Mouse (Mus musculus): ENCODE data around the gene Samhd1. TPM values are rescaled to one million over a fixed set of nuclear protein-coding genes. Genes with fewer than 3 reads are reported as not detected.

Gene Samhd1
- polyA plus RNA-seq, 1 experiment from 2014 or later, result 12.6 TPM

DNA sequence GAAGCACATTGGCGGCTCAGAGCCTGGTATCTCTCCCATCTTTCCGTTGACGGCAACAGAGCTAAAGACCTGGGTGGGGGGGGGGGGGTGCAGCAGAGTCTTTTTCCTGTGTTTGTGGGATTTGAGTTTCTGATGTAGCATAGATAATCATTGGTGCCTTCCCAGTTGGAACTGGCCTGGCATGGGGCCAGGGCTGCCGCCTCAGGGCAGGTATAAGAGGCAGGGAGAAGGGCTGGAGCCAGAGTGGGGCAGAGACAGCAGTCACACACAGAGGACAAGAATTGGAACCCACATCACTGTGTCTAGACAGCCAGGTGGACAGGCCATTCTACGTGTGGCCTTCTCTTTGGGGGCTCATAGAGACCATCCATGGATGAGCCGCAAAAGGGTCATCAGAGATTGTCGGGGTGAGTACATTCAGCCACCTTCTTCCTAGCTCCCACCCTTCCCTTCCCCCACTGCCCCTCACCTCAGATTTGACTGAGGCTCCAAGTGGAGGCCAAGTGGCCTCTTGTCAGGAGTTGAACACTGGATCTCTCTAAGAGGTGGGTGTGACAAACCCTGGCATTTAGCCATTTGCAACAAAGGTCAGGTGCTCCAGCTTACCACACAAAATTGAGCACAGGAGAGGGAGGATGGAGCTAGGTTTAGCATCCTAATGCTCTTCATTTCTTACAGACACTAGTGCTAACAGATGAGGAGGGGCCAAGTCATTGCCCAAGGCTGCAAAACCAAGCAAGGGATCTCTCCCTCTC is 50.1 kb downstream of the Samhd1 start:
- no peak overlapping the region for H3K9ac ChIP-seq (replicated peaks)
- no peaks in the 10 kb centered on the region for H3K27me3 ChIP-seq
- WGBS, result 84% methylated on average over 7 of the region's 7 CpGs
- H3K9me3 ChIP-seq, result no peaks in the 10 kb centered on the region
- H3K27ac ChIP-seq (replicated peaks), result no peak overlapping the region
- no peak for ATAC-seq (replicated peaks)
- no peak overlapping the region for H3K4me3 ChIP-seq
- H3K4me1 ChIP-seq, result peaks cover under 1% of the 10 kb centered on the region; the same call in 1 of the 2 replicates
- no peak overlapping the region for H3K4me2 ChIP-seq (replicated peaks)
- H3K36me3 ChIP-seq, result no peaks in the 10 kb centered on the region

DNA sequence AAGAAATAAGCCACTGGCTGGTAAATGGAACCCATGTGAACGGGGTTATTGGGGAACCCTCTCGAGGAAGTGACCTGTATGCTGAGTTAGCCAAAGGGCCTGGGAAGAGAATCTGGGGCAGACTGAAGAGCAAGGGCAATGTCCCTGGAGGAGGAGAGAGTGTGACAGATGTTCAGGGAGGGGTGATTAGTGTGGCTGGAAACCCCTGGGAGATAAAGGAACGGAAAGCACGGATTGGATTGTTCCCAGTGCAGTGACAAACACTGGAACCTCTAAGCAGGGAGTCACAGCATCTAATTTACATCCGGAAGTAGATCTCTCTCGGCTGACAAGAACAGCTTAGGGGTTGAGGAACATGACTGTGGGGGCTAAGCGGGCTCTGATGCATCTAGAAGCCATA is 53.1 kb downstream of the Samhd1 start:
- Histone ChIP-seq H3K9me3 (no peaks in the 10 kb centered on the region), H3K4me1 (peaks cover 12% of the 10 kb centered on the region), H3K4me2 (replicated peaks) (no peak overlapping the region), H3K27me3 (no peaks in the 10 kb centered on the region), H3K4me3 (no peak overlapping the region), H3K36me3 (no peaks in the 10 kb centered on the region), H3K27ac (replicated peaks) (no peak overlapping the region), H3K9ac (replicated peaks) (no peak overlapping the region)
- no peak for ATAC-seq (replicated peaks)
- 37% methylated on average over 7 of the region's 7 CpGs for WGBS

DNA sequence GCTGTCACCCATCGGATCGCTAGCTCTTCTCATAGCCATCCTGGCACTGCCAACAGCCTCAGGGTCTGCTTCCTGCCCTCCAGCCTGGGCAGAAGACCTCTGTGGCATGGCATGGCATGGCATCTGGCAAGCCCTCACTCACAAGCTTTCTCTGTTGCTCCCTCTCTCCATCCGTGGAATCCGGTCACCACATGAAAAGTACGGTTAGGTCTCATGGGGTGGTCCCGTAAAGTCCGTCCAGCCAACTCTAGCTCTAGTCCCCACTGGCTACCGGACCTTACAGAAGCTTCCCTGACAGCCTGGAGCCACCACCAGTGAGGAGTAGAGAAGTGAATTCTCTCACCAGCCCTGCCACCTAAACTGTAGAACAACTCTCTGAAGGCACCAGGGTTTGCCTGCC is 53.7 kb downstream of the Samhd1 start:
- no peak overlapping the region for H3K9ac ChIP-seq (replicated peaks)
- peaks cover 18% of the 10 kb centered on the region for H3K4me1 ChIP-seq
- no peaks in the 10 kb centered on the region for H3K9me3 ChIP-seq
- H3K36me3 ChIP-seq, result no peaks in the 10 kb centered on the region
- 93% methylated on average over 8 of the region's 8 CpGs for WGBS
- no peak overlapping the region for H3K4me2 ChIP-seq (replicated peaks)
- H3K4me3 ChIP-seq, result no peak overlapping the region
- H3K27ac ChIP-seq (replicated peaks), result no peak overlapping the region
- H3K27me3 ChIP-seq, result no peaks in the 10 kb centered on the region
- no peak for ATAC-seq (replicated peaks)

DNA sequence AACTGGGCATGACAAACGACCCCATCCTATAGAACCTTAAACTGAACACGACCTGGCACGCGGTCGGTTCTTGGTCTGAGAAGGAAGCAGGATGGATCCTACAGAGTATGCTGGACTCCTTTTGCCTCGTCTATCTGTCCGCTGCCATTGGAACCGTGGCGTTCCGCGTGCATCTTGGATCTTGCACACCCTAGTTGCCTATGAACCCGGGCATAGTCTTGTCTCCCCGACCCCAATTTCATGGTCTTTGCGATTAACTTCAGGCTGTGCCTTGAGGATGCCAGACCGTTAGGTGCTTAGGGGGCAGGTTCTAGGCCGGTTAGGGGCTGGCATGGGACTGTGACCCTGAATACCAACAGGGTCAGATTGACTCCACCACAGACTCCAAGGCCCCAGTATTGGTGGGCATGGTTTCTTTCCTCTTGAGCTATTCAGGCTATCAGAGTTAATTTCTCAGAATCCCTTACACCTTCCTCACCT is 55.3 kb downstream of the Samhd1 start:
- no peaks in the 10 kb centered on the region for H3K36me3 ChIP-seq
- H3K9ac ChIP-seq (replicated peaks), result peak overlapping the region; percentile 85
- no peaks in the 10 kb centered on the region for H3K9me3 ChIP-seq
- H3K4me3 ChIP-seq, result peak overlapping the region; percentile 68
- peaks cover 34% of the 10 kb centered on the region for H3K4me1 ChIP-seq
- H3K27ac ChIP-seq (replicated peaks), result peak overlapping the region; percentile 99
- WGBS, result 9% methylated on average over 16 of the region's 16 CpGs
- ATAC-seq (replicated peaks), result no peak
- no peaks in the 10 kb centered on the region for H3K27me3 ChIP-seq
- H3K4me2 ChIP-seq (replicated peaks), result peak overlapping the region; percentile 92

DNA sequence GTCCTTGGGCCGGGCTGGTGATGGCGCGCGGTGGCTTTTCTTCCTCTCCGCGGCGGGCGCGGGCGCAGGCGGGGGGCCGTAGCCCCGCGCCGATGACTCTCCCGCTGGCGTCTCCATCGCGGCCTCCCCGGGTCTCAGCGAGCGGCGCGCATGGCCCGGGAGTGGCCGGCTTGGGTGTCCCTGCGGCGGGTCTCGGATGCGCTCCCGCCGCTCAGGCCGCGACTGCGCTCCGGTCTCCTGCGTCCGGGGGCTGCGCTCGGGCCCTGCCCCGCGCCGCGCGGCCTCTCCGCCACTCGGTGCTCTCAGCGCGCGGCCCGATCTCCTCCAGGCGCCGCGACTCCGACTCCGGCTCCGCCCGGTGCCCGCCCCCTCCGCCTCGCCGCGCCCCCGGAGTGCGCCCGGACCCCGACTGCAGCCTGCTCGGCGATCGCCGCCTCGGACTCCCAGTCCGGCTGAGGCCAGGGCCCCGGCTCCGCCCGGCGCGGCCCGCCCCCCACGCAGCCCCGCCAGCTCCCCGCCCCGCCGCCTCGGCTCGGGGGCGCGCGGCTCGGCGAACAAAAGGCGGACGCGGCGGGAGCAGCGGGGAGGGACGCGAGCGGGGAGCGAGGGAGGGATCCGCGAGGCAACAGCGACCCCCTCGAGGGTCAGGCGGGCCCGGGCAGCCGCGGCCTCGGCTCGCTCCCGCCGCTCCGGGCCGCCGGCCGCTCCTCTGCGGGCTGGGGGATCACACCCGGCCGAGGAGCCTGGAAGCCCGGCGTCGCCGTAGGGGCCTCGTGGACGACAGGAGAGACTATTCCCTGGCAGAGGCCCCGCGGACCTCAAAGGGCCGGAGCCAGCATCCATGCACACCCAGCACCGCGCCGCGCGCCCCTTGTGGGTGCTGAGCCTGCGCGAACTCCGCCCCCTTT is 56.0 kb downstream of the Samhd1 start, which contains the start of gene Soga1:
Soga1 (minus strand) TSS at position 462 of the 908 bp plus-strand sequence.
- H3K4me1 ChIP-seq, result peaks cover 41% of the 10 kb centered on the region

DNA sequence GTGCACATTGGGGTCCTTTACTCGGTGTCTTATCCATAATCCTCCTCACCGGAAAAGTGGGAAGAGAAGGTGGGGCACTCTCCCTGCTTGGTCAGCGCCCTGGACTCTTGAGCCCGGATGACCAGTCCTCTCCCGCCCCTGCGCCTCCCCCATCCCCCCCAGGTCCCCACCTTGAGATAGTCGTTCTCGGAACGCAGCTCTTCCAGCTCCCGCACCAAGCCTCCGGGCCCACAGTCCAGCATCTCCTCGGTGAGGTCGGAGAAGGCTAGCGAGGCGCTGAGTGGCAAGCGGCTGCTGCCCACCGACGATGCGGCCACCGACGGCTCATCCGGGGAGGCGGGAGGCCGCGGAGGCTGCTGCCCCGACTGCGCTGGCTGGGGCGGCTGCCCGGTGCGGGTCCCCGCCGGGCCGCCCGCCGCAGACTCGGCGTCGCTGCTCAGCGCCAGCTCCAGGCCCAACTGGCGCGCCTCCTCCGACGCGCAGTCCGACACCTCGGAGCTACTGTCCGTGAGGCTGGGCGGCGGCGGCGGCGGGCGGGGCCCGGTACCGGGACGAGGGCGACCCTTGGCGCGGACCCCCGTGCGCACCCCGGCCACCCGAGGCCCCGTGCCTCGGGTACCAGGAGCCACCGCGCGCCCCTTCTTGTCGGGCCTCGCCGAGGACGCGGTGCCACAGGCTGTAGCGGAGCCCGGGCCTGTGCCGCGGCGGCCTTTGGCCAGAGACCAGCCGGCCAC is 56.8 kb downstream of the Samhd1 start:
- H3K27me3 ChIP-seq, result no peaks in the 10 kb centered on the region
- ATAC-seq (replicated peaks), result peak; percentile 23; the same call in 1 of the 2 replicates
- H3K9me3 ChIP-seq, result no peaks in the 10 kb centered on the region
- H3K4me3 ChIP-seq, result peak overlapping the region; percentile 68
- H3K4me1 ChIP-seq, result peaks cover 49% of the 10 kb centered on the region
- peak overlapping the region; percentile 85 for H3K9ac ChIP-seq (replicated peaks)
- H3K27ac ChIP-seq (replicated peaks), result peak overlapping the region; percentile 99
- H3K36me3 ChIP-seq, result no peaks in the 10 kb centered on the region
- H3K4me2 ChIP-seq (replicated peaks), result peak overlapping the region; percentile 92
- WGBS, result under 1% methylated on average over 68 of the region's 79 CpGs

More for the DNA sequence above, 56.0 kb downstream of the Samhd1 start, which contains the start of gene Soga1:
- Histone ChIP-seq H3K4me3 (peak within 1 kb of the TSS; percentile 68), H3K9me3 (no peaks in the 10 kb centered on the region), H3K9ac (replicated peaks) (peak within 1 kb of the TSS; percentile 85), H3K27ac (replicated peaks) (peak within 1 kb of the TSS; percentile 99), H3K4me2 (replicated peaks) (peak within 1 kb of the TSS; percentile 92), H3K36me3 (no peaks in the 10 kb centered on the region), H3K27me3 (no peaks in the 10 kb centered on the region)
- WGBS, result under 1% methylated on average over 118 of the region's 136 CpGs
- ATAC-seq (replicated peaks), result peak; percentile 84

DNA sequence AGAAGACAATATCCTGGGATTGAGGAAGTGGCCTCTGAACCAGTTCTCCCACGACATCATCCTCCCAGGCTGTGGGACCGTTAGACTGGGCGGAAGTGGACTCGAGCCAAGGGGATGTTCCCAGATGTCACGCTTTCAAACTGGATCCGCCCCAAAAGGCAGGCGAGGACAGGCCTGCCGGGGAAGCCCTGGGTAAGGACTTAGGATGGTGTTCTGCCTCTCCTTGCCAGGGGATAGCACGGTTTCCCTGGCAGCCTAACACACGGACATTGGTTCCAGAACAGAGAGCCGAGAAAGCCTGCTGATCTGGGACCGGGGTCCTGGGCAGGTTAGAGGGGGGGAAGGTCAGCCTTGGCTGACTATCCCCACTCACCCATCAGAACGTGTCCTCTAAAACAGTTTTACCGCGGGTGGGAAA is 57.4 kb downstream of the Samhd1 start:
- ATAC-seq (replicated peaks), result no peak
- 0% methylated on average over 15 of the region's 15 CpGs for WGBS
- Histone ChIP-seq H3K27me3 (no peaks in the 10 kb centered on the region), H3K27ac (replicated peaks) (peak overlapping the region; percentile 99), H3K9ac (replicated peaks) (peak overlapping the region; percentile 85), H3K4me1 (peaks cover 55% of the 10 kb centered on the region), H3K4me2 (replicated peaks) (peak overlapping the region; percentile 92), H3K36me3 (peaks cover 6% of the 10 kb centered on the region), H3K4me3 (peak overlapping the region; percentile 68), H3K9me3 (no peaks in the 10 kb centered on the region)

DNA sequence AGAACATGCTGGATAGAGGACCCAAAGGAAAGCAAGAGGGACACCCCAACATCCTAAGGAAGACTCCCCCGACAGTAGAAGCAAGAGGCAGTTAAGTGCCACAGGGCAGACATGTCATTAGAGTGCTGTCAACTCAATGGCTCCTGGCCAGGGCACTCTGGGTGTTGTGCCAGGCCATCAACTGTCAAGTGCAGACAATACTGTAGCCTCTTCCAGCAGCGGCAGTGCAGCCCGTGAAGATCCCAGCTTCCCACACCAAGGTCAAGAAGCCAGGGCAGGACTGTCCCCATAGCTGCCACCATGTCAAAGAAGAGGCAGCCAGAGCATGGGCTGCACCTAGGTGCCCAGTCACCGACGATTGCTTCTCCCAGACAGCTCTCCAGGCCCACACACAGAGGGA is 57.9 kb downstream of the Samhd1 start:
- H3K27ac ChIP-seq (replicated peaks), result peak overlapping the region; percentile 99
- H3K4me2 ChIP-seq (replicated peaks), result peak overlapping the region; percentile 92
- no peaks in the 10 kb centered on the region for H3K27me3 ChIP-seq
- H3K36me3 ChIP-seq, result peaks cover 8% of the 10 kb centered on the region
- ATAC-seq (replicated peaks), result no peak
- H3K9ac ChIP-seq (replicated peaks), result peak overlapping the region; percentile 85
- H3K4me1 ChIP-seq, result peaks cover 60% of the 10 kb centered on the region
- peak overlapping the region; percentile 68 for H3K4me3 ChIP-seq
- WGBS, result 4% methylated on average over 5 of the region's 5 CpGs
- H3K9me3 ChIP-seq, result no peaks in the 10 kb centered on the region

DNA sequence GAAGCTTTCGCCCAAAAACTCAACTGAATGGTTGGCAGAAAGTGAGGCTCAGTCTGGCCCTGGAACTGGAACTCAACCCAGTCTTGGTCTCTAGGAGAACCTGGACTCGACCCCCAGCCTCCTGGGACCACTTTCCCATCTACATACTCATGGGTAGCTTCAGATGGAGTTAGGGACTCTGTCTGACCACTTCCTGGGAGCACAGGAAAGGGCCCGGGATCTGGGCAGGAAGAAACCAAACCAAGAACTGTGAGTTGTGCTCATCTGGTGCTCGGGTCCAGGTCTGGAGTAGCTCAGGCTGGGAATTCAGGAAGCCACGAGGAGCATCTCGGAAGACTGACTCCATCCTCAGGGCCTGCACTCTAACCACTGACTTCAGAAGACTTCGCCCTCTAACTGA is 58.5 kb downstream of the Samhd1 start:
- Histone ChIP-seq H3K4me2 (replicated peaks) (peak overlapping the region; percentile 92), H3K27ac (replicated peaks) (no peak overlapping the region), H3K36me3 (peaks cover 8% of the 10 kb centered on the region), H3K9me3 (no peaks in the 10 kb centered on the region), H3K27me3 (no peaks in the 10 kb centered on the region), H3K4me3 (peak overlapping the region; percentile 68), H3K9ac (replicated peaks) (peak overlapping the region; percentile 85; the same call in 1 of the 2 replicates), H3K4me1 (peaks cover 65% of the 10 kb centered on the region)
- ATAC-seq (replicated peaks), result no peak
- 86% methylated on average over 7 of the region's 7 CpGs for WGBS

DNA sequence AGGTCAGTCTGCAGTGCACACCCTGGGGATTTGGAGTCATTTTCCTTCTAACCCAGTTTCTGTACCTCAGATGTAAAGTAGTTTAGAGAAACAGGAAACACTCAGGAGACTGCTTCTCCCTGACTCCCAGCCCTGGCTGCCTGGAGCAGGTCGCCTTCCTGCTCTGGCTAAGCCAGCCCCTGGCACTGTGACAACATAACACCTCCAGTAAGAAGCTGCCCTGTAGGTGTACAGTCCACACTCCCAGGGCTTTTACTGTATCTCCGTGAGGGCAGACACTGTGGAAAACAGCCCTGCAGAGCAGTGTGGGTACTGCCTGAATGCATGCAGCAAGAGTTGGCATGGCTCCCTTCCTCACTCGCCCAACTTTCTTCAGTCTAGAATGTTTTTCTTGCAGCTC is 59.4 kb downstream of the Samhd1 start:
- peak overlapping the region; percentile 41; the same call in 1 of the 2 replicates for H3K27ac ChIP-seq (replicated peaks)
- ATAC-seq (replicated peaks), result no peak

DNA sequence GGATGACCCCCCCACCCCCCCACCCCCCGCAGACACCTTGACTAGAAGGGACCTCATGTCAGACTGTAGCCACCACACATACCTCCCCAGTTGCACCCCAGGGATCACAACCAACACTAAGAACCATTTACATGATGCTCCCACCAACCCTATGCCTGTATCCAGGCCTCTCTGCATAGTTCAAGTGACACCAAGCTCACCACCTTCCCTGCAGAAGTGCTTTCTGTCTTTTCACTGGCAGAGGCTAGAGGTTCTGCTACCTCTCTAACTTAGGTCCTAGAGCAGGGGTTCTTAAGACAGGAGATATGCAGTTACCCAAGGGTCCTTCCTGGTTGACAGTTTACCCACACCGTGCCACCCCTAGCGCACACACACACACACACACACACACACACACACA is 59.8 kb downstream of the Samhd1 start:
- ATAC-seq (replicated peaks), result no peak
- Histone ChIP-seq H3K27ac (replicated peaks) (peak overlapping the region; percentile 41; the same call in 1 of the 2 replicates), H3K4me1 (peaks cover 79% of the 10 kb centered on the region), H3K4me2 (replicated peaks) (peak overlapping the region; percentile 92), H3K9ac (replicated peaks) (0 out of 2 replicates have a peak overlapping the region, but pooled peaks have one; percentile 17), H3K27me3 (no peaks in the 10 kb centered on the region), H3K36me3 (peaks cover 8% of the 10 kb centered on the region), H3K4me3 (peak overlapping the region; percentile 68), H3K9me3 (no peaks in the 10 kb centered on the region)
- 97% methylated on average over 3 of the region's 3 CpGs for WGBS

More for the DNA sequence above, 59.4 kb downstream of the Samhd1 start:
- no peaks in the 10 kb centered on the region for H3K27me3 ChIP-seq
- peak overlapping the region; percentile 92 for H3K4me2 ChIP-seq (replicated peaks)
- no peaks in the 10 kb centered on the region for H3K9me3 ChIP-seq
- H3K36me3 ChIP-seq, result peaks cover 8% of the 10 kb centered on the region
- H3K4me3 ChIP-seq, result peak overlapping the region; percentile 68
- peaks cover 74% of the 10 kb centered on the region for H3K4me1 ChIP-seq
- WGBS, result 35% methylated on average over 3 of the region's 3 CpGs
- peak overlapping the region; percentile 17; the same call in 1 of the 2 replicates for H3K9ac ChIP-seq (replicated peaks)
